Mouse (Mus musculus) T-helper 2 cell (primary cell): ENCODE results near the gene Nppa.

Experiments
- in situ Hi-C: fragments of 300-600 bp; cut with MboI, MseI; formaldehyde crosslinking; loops from one replicate; pipeline ENCODE4 v1.15.1; 2025; ENCODE audit warnings: high pct_unique_total_duplicates

Gene Nppa

GRCm38 (mm10) chr4:148051046-148051776 is 50.7 kb downstream of the Nppa start:
- in situ Hi-C loops, result no loop called here
